Mouse (Mus musculus): ENCODE results near the gene Ankk1. TPM values are rescaled to one million over a fixed set of nuclear protein-coding genes. Genes with fewer than 3 reads are reported as not detected.

The Ankk1 gene
- total RNA-seq (2021), result not detected

DNA sequence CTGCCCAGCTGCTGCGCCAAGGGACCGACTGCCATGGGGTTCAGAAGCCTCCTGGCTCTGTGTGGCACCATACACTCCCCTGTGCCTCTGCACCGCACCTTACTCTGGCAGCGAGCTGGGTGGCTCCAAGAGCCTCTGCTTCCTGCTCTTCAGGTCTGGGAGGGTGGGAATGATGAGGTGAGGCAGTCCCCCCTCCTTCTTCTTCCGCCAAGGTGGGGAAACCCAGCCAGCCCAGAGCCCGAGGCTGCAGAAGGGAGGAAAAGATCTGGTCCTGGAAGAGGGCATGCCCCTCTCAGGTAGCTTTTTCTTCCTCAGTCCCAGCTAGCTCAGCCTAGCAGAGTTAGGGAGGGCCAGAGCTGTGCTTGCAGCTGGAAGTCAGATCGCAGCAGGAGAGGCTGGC, at the start of gene Ankk1:
Ankk1 (minus strand) TSS at position 101 of the 400 bp plus-strand sequence.
- DNase-seq (ENCODE audit: low spot score in 2 of 2), result no peak
- intact Hi-C loops (cut with DNase I), result no loop called here

DNA sequence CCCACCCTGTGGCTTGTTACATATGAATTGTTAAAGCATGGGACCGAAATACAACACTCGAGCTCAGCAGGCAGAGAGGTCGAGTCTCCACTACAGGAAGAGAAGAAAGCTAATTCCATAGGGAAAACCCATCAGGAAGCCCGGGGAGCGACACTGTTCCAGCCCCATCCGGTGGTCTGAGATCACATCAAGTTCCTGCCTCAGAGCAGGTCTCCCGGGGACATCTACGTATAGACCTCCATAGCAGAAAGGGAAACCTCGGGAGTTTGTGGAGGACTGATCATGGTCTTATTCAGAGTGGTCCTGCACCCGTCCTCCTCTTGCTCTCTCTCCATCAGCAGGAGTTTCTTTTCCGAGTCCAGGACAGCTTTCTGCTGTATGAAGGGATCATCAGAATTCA, 45.3 kb upstream of the Ankk1 start:
- DNase-seq (ENCODE audit: low spot score in 2 of 2), result no peak
- intact Hi-C loops (cut with DNase I), result no loop called here

DNA sequence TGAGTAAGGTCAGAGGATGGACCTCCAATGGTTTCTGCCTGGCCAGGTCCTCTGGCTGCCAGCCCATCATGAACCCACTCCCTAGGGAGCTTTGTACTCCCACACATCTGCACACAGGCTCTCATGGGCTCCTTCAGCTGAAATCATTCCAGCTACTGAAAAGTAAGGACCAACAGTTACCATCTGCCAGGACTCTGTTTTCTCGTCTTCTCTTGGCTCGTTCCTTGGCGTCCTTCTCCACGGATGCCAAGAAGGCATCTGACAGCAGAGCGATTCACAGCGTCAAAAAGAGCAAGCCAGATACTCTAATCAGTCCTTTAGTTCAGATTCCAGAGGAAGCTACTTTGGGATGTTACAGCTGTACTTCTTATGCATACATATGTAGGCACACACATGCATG, 44.1 kb upstream of the Ankk1 start:
- peak in 1 of 2 experiments; percentile 23 for DNase-seq (ENCODE audit: low spot score in 2 of 2)
- intact Hi-C loops (cut with DNase I), result no loop called here

DNA sequence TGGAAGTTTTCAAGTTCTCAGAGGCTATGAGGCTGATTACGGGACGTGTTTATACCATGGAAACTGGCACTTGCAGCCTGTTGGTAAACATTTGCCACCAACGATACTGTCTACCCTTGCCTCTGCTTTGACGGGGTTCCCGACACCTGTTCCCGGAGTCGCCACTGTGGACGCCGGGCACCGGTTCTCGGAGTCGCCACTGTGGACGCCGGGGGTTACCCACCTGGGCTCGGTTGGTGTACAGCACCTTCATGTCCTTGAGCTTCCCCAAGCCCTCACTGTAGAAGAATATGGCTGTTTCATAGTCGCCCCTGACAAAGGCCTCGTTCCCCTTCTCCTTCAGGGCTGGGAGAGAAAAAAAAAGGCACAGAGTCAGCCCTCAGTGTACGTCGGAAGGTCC, 43.2 kb upstream of the Ankk1 start:
- intact Hi-C loops (cut with DNase I), result no loop called here
- no peak for DNase-seq (ENCODE audit: low spot score in 2 of 2)

DNA sequence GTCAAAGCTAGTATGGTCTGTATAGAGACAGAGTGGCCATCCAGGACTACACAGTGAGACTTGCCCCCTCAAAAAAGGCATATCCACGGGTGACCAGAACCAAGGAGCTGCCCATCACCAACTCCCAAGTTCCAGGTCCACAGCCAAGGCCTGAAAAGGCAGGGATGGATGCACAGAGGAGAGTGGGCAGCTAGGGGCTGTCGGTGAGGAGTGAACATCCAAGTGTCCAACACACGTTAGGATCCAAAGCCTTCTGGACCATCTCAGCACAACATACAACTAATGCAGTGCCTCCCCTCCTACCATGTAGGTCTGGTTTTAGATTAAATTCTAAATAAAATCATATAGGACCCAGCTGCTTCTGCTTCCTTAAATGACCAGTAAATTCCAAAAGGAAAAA, 29.3 kb upstream of the Ankk1 start:
- no peak for DNase-seq (ENCODE audit: low spot score in 2 of 2)
- intact Hi-C loops (cut with DNase I), result no loop called here

DNA sequence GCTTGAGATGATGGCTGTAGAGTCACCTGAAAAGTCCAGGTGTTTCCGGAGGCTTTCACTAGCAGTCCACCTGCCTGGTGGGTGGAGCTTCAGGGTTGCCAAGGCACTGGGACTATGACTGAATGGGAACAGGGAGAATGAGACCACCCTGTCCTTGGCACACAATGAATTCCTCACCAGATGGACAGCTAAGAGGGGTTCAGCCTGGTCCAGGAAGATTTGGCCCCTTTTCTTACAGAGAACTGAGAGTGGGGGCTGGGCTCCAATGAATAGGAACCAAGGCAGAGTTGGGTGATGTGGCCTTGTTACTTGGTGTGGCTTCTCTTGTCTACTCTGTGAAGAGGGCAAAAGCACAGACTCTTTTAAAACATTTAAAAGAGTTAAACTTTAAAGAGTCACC, 25.6 kb upstream of the Ankk1 start:
- DNase-seq (ENCODE audit: low spot score in 2 of 2), result no peak
- intact Hi-C loops (cut with DNase I), result no loop called here

DNA sequence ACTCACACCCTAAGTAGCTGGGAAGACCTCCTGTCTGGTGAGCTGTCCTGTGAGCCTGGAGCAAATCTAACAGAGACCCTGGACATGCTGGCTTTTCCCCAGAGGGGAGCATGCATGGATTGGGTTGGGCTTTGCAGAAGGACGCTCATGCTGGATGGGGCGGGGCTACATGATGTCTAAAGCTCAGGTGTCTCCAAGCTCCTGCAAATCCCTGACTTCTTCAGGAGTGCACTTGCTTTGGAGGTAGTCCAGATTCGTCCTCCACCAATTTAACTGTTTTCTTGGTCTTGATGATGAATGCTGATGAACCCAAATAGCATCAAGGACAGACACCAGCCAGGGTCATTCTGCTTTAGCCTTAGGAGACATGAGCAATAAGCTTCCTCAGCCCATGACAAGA, 23.7 kb upstream of the Ankk1 start:
- intact Hi-C loops (cut with DNase I), result no loop called here
- DNase-seq (ENCODE audit: low spot score in 2 of 2), result no peak

DNA sequence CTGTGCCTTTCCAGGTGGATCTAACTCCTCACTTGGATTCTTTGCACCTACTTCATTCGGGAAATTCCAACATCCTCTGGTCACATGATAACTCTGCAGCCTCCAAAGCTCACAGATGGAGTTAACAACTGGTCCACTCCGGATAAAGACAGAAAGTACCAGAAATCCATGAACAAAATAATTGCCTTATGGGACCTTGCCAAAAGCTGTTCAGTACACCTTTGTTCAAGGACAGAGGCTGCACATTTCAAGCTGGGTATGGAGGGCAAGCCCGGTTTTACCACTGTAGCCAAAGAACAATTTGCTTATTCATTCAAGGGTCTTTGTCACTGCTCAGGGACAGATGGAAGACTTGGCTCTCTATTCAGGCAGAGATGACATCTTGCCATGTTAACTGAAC, 15.8 kb upstream of the Ankk1 start:
- no peak for DNase-seq (ENCODE audit: low spot score in 2 of 2)

DNA sequence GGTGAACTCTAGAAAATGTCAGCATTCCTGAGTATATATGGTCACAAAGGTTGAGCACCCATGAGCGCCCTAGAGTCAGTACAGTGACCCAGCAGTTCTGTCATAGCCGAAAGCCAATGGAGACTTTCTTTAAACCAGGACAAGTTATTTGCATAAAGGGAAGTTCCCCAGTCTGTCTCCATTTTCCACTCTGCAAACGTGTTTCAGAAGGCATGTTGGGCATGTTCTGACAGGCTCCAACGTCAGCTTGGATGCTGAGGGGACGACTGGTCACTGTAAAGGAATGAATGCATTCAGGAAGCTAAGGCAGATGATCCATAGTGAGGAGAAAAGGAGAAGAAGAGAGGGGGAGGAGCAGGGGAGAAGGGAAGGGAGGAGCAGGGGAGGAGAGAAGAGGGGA, 657 bp upstream of the Ankk1 start:
- DNase-seq (ENCODE audit: low spot score in 2 of 2), result no peak
- intact Hi-C loops (cut with DNase I), result no loop called here

More for the DNA sequence above, 15.8 kb upstream of the Ankk1 start:
- intact Hi-C loops (cut with DNase I), result no loop called here

DNA sequence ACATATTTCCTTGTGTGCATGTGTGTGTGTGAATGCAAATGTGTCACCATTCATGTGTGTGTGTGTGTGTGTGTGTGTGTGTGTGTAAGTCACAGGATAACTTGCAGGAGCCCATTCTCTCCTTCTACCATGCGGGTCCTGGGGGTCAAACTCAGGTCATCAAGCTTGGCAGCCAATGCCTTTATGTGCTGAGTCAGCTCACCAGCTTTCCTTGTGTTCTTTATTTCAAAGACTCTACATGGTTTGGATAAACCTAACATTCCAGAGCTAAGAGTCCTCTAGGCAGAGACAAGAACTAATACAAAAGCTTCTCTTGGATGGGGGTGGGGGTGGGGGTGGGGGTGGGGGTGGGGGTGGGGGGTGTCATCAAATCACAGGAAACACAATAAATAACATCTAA, 1.2 kb downstream of the Ankk1 start:
- intact Hi-C loops (cut with DNase I), result no loop called here

DNA sequence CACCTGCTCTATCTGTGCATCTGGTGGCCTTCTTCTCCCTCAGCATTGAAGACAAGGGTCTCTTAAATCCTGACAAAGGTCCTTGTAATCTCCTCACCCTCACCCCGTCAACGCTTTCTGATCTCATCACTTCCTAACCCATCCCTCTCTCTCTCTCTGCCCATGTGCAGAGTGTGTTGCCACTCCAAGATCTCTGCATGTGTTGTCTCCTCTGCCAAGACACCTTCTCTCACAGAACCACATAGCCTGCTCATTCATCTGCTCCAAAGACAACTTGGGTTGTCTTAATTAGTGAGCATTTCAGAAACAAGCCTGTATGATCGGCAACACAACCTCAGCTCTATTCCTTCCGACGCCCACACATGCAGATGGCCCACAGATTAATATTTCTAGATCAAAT, 3.0 kb downstream of the Ankk1 start:
- no peak for DNase-seq (ENCODE audit: low spot score in 2 of 2)
- intact Hi-C loops (cut with DNase I), result no loop called here

More for the DNA sequence above, 1.2 kb downstream of the Ankk1 start:
- no peak for DNase-seq (ENCODE audit: low spot score in 2 of 2)

DNA sequence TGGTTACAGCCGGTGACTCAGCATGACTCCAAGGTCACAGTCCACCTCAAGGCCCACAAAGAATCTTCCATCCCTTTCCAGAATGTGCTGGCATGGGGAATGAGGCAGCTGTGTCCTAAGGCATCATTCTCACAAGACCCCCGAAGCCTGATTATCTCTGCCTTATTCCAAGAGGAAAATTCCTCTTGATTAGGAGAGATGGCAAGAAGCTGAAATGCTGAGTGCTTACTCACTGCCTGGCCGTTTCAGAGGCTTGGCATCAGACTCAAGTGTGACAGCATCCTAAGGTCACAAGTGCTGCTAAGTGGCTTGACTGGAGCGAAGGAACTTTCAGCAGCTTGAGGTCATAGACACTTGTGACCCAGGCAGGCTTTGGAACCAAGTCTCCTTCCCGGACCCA, 16.2 kb downstream of the Ankk1 start:
- intact Hi-C loops (cut with DNase I), result no loop called here
- no peak for DNase-seq (ENCODE audit: low spot score in 2 of 2)

DNA sequence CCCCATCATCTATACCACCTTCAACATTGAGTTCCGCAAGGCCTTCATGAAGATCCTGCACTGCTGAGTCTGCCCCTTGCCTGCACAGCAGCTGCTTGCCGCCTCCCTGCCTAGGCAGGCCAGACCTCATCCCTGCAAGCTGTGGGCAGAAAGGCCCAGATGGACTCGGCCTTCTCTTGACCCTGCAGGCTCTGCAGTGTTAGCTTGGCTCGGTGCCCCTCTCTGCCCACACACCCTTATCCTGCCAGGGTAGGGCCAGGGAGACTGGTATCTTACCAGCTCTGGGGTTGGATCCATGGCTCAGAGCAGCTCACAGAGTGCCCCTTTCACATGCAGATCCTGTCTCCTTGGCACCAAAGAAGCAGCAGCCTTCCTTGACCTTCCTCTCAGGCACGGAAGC, 19.8 kb downstream of the Ankk1 start:
- intact Hi-C loops (cut with DNase I), result no loop called here
- DNase-seq (ENCODE audit: low spot score in 2 of 2), result no peak

DNA sequence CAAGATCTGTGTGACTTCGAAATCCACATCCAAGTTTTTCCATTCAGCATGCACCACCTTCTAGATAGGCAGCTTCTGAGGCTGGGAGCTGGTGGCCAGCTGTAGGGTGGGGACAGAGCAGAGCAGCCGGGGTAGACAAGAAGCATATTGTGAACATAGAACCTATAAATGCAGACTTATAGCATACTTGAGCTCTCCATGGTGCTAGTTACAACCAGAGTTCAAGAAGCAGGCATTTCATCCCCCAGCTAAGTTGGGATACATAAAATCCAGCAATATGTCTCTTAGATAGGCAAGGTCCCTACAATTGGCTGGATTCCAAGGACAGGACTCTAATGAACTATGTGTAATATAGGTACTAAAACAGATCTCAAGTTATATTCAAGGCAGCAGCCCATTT, 23.1 kb downstream of the Ankk1 start:
- DNase-seq (ENCODE audit: low spot score in 2 of 2), result no peak
- intact Hi-C loops (cut with DNase I), result no loop called here

DNA sequence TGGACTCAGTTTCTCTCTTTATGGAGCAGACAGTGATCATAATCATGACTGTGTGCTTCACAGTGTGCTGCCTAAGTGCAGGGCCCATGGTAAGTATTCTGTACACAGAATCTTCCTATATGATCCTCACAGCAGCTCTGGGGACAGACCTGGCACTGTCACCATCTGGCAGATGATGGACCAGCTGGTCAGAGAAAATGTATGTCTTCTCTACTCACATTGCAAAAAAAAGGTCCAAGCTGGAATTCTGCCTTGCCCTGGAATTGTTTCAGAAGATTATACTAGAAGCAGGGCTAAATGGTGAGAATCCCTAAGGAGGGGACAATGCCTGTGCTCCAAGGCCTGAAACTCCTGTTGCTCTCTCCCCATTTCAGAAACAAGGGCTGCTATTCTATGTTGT, 30.8 kb downstream of the Ankk1 start:
- intact Hi-C loops (cut with DNase I), result no loop called here
- DNase-seq (ENCODE audit: low spot score in 2 of 2), result peak in 1 of 2 experiments; percentile 62

DNA sequence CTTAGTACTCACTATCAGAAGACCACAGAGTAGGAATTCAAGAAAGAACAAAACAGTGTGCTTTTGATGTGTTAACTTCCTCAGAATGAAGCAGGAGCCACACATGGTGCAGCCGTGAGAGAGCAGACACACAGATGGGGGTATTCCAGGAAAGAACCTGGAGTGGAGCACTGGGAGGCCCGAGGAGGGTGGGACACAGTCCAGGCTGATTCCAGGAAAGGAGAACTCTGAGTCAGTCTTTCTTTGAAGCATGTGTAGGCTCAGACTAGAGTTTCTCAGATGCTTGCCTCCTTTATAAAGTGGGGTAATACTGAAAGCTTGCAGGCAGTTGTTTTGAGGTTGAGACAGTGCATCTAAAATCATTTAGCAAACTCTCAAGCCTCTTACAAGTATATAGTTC, 34.6 kb downstream of the Ankk1 start:
- intact Hi-C loops (cut with DNase I), result no loop called here
- DNase-seq (ENCODE audit: low spot score in 2 of 2), result peak in 1 of 2 experiments; percentile 34

DNA sequence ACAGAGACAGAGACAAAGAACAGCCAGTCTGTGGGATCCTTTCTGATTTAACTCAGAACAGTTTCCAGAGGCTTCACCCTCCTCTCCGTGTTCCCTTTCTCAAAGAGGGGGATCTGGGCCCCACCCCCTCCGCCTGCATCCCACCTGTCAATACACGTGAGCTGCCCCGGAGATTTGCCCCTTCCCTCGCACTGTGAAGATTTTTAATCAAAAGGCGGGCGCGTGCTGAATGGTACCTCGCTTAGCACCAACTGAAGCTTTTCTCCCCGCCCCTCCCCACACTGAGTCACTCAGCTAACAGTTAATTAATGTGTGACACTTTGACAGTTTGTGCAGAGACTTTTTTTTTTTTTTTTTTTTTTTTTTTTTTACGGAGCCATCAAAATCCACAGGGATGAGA, 40.7 kb downstream of the Ankk1 start:
- DNase-seq (ENCODE audit: low spot score in 2 of 2), result no peak
- intact Hi-C loops (cut with DNase I), result no loop called here

DNA sequence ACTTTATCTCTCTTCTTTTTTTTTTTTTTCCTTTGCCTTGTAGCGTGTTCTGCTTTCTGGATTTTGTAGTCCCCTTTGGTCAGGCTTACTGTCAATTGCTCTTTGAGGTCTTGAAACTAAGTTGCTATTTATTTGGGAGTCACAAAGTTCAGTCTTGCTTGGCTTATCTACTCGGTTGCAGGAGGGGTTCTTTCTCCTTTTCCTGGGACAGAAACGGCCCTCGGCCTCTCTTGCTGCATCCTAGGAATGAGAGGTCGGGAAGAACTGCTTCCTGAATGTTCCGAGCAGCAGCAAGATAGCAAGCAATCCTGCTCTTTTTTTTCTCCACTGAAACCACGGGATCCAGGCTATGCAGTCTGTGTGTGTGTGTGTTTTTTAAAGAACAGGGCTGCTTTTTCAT, 41.5 kb downstream of the Ankk1 start:
- intact Hi-C loops (cut with DNase I), result no loop called here
- no peak for DNase-seq (ENCODE audit: low spot score in 2 of 2)

DNA sequence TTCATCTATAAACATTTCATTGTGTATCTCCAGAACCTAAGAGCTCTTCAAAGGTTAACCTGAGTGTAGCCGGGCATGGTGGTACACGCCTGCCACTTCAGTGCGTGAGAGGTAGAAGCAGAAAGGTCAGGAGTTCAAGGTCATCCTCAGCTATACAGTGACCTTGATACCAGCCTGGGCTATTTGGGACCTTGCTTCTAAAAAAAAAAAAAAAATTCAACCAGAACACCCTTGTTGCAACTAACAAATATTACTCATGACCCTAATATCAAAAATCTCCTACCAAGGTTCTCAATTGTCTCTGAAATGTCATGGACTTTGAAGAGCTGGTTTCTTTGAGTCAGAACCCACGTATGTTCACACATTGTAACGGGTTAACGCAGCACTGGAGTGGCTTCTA, 42.0 kb downstream of the Ankk1 start:
- DNase-seq (ENCODE audit: low spot score in 2 of 2), result no peak
- intact Hi-C loops (cut with DNase I), result no loop called here

DNA sequence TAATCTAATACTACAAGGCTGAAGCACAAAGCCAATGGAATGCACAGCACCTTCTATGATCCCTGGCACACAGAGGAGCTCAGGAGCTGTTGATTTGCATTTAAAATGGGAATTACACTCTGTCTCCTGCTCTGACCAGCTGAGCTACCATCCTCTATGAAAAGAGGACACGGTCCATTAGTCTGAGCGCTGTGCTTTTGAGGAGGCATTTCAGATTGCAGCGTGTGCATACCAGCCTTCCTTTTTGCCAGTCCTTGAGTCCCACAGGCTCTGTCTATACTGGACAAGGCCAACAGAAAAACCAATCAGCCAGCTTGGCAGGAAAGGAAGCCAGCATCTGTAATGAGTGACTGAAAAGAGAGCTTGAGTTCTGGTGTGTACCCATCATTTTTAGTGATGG, 42.8 kb downstream of the Ankk1 start:
- intact Hi-C loops (cut with DNase I), result no loop called here
- no peak for DNase-seq (ENCODE audit: low spot score in 2 of 2)

DNA sequence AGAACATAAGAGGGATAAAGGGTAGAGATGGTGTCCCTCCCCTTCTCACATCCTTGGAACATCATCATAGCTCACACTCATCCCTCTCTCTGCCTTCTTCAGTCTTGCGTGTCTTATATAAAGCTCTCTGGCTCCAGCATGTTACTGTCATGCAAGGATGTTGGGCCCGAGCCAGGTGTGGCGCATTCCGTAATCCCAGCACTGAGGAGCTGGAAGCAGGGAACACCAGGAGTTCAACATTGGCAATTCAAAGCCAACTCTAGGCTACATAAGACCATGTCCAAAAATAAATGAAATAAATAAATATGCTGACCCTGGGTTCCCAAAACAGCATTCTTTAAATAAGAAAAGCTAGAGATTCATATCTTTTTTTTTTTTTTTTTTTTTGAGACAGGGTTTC, 46.9 kb downstream of the Ankk1 start:
- peak in 1 of 2 experiments; percentile 36 for DNase-seq (ENCODE audit: low spot score in 2 of 2)

DNA sequence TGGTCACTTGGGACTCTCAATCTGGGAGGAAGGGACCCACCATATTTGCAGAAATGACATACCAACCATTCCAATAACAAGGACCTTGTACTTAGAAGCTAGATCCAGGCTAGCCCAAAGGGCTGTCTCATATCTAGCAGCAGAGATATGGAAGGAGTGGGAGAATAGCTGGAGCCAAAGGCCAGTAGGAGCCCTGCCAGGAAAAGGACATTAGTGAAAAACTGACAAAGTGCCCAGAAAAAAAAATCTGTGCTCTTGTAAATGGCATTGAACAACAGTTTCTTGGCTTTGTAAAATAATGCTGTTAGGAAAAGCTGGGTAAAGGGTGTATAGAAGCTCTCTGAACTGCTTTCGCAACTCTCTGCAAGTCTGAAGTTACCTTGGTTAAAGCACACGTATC, 52.9 kb downstream of the Ankk1 start:
- DNase-seq (ENCODE audit: low spot score in 2 of 2), result no peak
- intact Hi-C loops (cut with DNase I), result no loop called here

More for the DNA sequence above, 46.9 kb downstream of the Ankk1 start:
- intact Hi-C loops (cut with DNase I), result no loop called here

DNA sequence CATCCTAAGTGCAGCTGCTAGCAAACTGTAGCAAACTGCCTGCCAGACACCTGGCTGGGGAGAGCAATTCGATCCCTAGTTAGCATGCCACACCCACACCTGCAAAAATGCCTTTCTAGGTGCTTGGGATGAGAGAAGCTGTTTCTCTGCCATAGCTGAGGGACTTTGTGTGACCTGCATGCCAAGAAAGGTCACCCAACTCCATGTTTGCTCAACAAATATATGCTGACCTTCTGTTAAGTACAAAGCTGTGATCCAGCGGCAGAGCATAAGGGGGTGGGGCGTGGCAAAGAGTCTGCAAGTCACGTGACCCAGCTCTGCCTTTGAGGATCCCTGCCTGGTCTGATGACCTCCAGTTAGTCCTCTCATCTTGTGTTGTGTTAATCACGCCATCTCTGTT, 61.1 kb downstream of the Ankk1 start:
- intact Hi-C loops (cut with DNase I), result no loop called here
- DNase-seq (ENCODE audit: low spot score in 2 of 2), result no peak
